Mouse (Mus musculus) liver, adult 2 months (tissue): ENCODE data around the gene Hes3. TPM values are rescaled to one million over a fixed set of nuclear protein-coding genes. Genes with fewer than 3 reads are reported as not detected.

Experiments used
- DNase-seq: peaks from one replicate; pipeline ENCODE4 v3.0.0-alpha.2; 2011; ENCODE audit warnings: low read depth, low spot score; ENCODE audit errors: extremely low read depth
- H3K27ac ChIP-seq: fragments of 200-500 bp; replicated peaks from 2 replicates; pipeline ENCODE4 v1.5.1; 2012; ENCODE audit warnings: low read depth, mild to moderate bottlenecking, control low read depth, inconsistent platforms, low read length; ENCODE audit not compliant: insufficient read depth
- H3K27me3 ChIP-seq: fragments of 200-500 bp; 2 replicates; pipeline ENCODE4 v1.6.1; 2012; ENCODE audit warnings: mild to moderate bottlenecking, moderate library complexity, low read length, inconsistent platforms; ENCODE audit not compliant: control insufficient read depth, insufficient read depth
- H3K36me3 ChIP-seq: fragments of 200-500 bp; 2 replicates; pipeline ENCODE4 v1.6.1; 2012; ENCODE audit warnings: low read length, inconsistent platforms; ENCODE audit not compliant: control insufficient read depth, insufficient read depth
- H3K4me1 ChIP-seq: fragments of 200-500 bp; 2 replicates; pipeline ENCODE4 v1.6.1; 2011; ENCODE audit warnings: low read length; ENCODE audit not compliant: control insufficient read depth, insufficient read depth
- H3K4me3 ChIP-seq: fragments of 200-500 bp; 2 replicates; pipeline ENCODE4 v1.5.1; 2011; ENCODE audit warnings: low read depth, mild to moderate bottlenecking, control low read depth, low read length, moderate library complexity; ENCODE audit not compliant: insufficient read depth
- H3K79me2 ChIP-seq: fragments of 200-500 bp; 2 replicates; pipeline ENCODE4 v1.6.1; 2012; ENCODE audit warnings: inconsistent platforms, mild to moderate bottlenecking, low read length, moderate library complexity; ENCODE audit not compliant: control insufficient read depth, insufficient read depth
- H3K9ac ChIP-seq: fragments of 200-500 bp; 2 replicates; pipeline ENCODE4 v1.6.1; 2012; ENCODE audit warnings: low read depth, mild to moderate bottlenecking, control low read depth, inconsistent platforms, low read length
- CTCF ChIP-seq: fragments of 200-500 bp; IDR thresholded peaks from 2 replicates; pipeline ENCODE4 v1.5.1; 2011; ENCODE audit warnings: low read depth, low read length, control low read depth
- POLR2A ChIP-seq: fragments of 200-500 bp; IDR thresholded peaks from 2 replicates; pipeline ENCODE4 v1.6.1; 2011; ENCODE audit warnings: low read length, control low read depth; ENCODE audit not compliant: insufficient read depth; ENCODE audit errors: extremely low read depth
- WGBS: fragments of 180-500 bp; shearing (Covaris S2); methylation state at CpG from one replicate; pipeline ENCODE4 v1.1.7; 2018; 5-methylcytosine and 5-hydroxymethylcytosine counted together
- polyA plus RNA-seq: library from polyadenylated mRNA; depleted of rRNA; stranded (reverse); fragments of >200 nt; gene quantifications from 2 replicates; pipeline ENCODE4 v1.2.3, GENCODE M21; 2012
- total RNA-seq: library from RNA; depleted of rRNA; stranded (reverse); fragments of >200 nt; gene quantifications from 2 replicates; pipeline ENCODE4 v1.2.3, GENCODE M21; 2014

Hes3 gene
- total and polyA plus RNA-seq, 2 experiments, result not detected

- H3K79me2 ChIP-seq, result no peaks in the 10 kb centered on the region
- 4% methylated on average over 39 of the region's 39 CpGs for WGBS
- DNase-seq, result no peak
- H3K4me1 ChIP-seq, result no peaks in the 10 kb centered on the region
- H3K9ac ChIP-seq, result no peak overlapping the region
- H3K4me3 ChIP-seq, result no peak overlapping the region
- H3K27ac ChIP-seq, result no peak overlapping the region
- TF ChIP-seq POLR2A (no peak), CTCF (no peak)
- H3K36me3 ChIP-seq, result no peaks in the 10 kb centered on the region
- H3K27me3 ChIP-seq, result peaks cover 23% of the 10 kb centered on the region
Measured at GRCm38 (mm10) chr4:152290385-152290784, 1.1 kb downstream of the Hes3 start.

GRCm38 (mm10) chr4:152288398-152288945 lies 3.0 kb downstream of the Hes3 start:
- Histone ChIP-seq H3K27ac (no peak overlapping the region), H3K4me1 (no peaks in the 10 kb centered on the region; the same call in 1 of the 2 replicates), H3K79me2 (no peaks in the 10 kb centered on the region), H3K27me3 (peaks cover 23% of the 10 kb centered on the region), H3K4me3 (no peak overlapping the region), H3K9ac (no peak overlapping the region), H3K36me3 (no peaks in the 10 kb centered on the region)
- WGBS, result 63% methylated on average over 18 of the region's 18 CpGs
- TF ChIP-seq POLR2A, result no peak
- TF ChIP-seq CTCF, result no peak
- no peak for DNase-seq

GRCm38 (mm10) chr4:152287317-152288120 lies 3.9 kb downstream of the Hes3 start:
- no peak for DNase-seq
- H3K27me3 ChIP-seq, result peaks cover 28% of the 10 kb centered on the region
- 39% methylated on average over 19 of the region's 19 CpGs for WGBS

GRCm38 (mm10) chr4:152286887-152287286 lies 4.6 kb downstream of the Hes3 start:
- H3K27me3 ChIP-seq, result peaks cover 28% of the 10 kb centered on the region
- DNase-seq, result no peak
- no peak overlapping the region for H3K4me3 ChIP-seq
- H3K9ac ChIP-seq, result no peak overlapping the region
- no peaks in the 10 kb centered on the region for H3K79me2 ChIP-seq
- H3K4me1 ChIP-seq, result no peaks in the 10 kb centered on the region; the same call in 1 of the 2 replicates
- H3K27ac ChIP-seq, result no peak overlapping the region
- no peaks in the 10 kb centered on the region for H3K36me3 ChIP-seq
- TF ChIP-seq POLR2A (no peak), CTCF (no peak)
- 10% methylated on average over 26 of the region's 26 CpGs for WGBS

More at GRCm38 (mm10) chr4:152287317-152288120, 3.9 kb downstream of the Hes3 start:
- TF ChIP-seq POLR2A (no peak), CTCF (no peak)
- no peaks in the 10 kb centered on the region for H3K79me2 ChIP-seq
- H3K27ac ChIP-seq, result no peak overlapping the region
- no peaks in the 10 kb centered on the region for H3K36me3 ChIP-seq
- H3K4me1 ChIP-seq, result no peaks in the 10 kb centered on the region; the same call in 1 of the 2 replicates
- H3K9ac ChIP-seq, result no peak overlapping the region
- H3K4me3 ChIP-seq, result no peak overlapping the region

GRCm38 (mm10) chr4:152286183-152286582 lies 5.3 kb downstream of the Hes3 start:
- no peak overlapping the region for H3K9ac ChIP-seq
- H3K36me3 ChIP-seq, result no peaks in the 10 kb centered on the region
- H3K4me3 ChIP-seq, result no peak overlapping the region
- H3K79me2 ChIP-seq, result no peaks in the 10 kb centered on the region
- no peak overlapping the region for H3K27ac ChIP-seq
- peaks cover 35% of the 10 kb centered on the region for H3K27me3 ChIP-seq
- TF ChIP-seq CTCF (no peak), POLR2A (no peak)
- no peaks in the 10 kb centered on the region; the same call in 1 of the 2 replicates for H3K4me1 ChIP-seq
- DNase-seq, result no peak
- 12% methylated on average over 32 of the region's 32 CpGs for WGBS

- 2% methylated on average over 10 of the region's 10 CpGs for WGBS
- no peak overlapping the region for H3K4me3 ChIP-seq
- H3K9ac ChIP-seq, result no peak overlapping the region
- no peaks in the 10 kb centered on the region; the same call in 1 of the 2 replicates for H3K4me1 ChIP-seq
- H3K27ac ChIP-seq, result no peak overlapping the region
- no peaks in the 10 kb centered on the region for H3K36me3 ChIP-seq
- TF ChIP-seq POLR2A (no peak), CTCF (peak; percentile 80)
- DNase-seq, result peak; percentile 55
- H3K27me3 ChIP-seq, result peaks cover 30% of the 10 kb centered on the region
- H3K79me2 ChIP-seq, result no peaks in the 10 kb centered on the region
Measured at GRCm38 (mm10) chr4:152285505-152285904, 6.0 kb downstream of the Hes3 start.
